Mouse (Mus musculus) adrenal gland, postnatal 25 days (tissue): ENCODE results near the gene Capzb. TPM values are rescaled to one million over a fixed set of nuclear protein-coding genes. Genes with fewer than 3 reads are reported as not detected.

ENCODE experiments used
- DNase-seq: peaks from one replicate; pipeline ENCODE4 v3.0.0; 2021; ENCODE audit warnings: mixed read lengths
- long read RNA-seq: library from polyadenylated mRNA; stranded (forward); transcript quantifications from one replicate; pipeline ENCODE4 v2.0.0, GENCODE M21; 2021
- total RNA-seq: library from RNA; stranded (reverse); gene quantifications from 2 replicates; pipeline ENCODE4 v1.2.3, GENCODE M21; 2021

The Capzb gene
- 304 and 325 TPM in 2 replicates for total RNA-seq
- long read RNA-seq, transcript Capzb-204 (9 exons, 1,674 nt) = major isoform, 198 of 230 reads
- long read RNA-seq, partial matches to known transcripts = 15 of 230 reads
- long read RNA-seq, other reads (novel, unspliced or antisense) = 13 of 230 reads

DNA sequence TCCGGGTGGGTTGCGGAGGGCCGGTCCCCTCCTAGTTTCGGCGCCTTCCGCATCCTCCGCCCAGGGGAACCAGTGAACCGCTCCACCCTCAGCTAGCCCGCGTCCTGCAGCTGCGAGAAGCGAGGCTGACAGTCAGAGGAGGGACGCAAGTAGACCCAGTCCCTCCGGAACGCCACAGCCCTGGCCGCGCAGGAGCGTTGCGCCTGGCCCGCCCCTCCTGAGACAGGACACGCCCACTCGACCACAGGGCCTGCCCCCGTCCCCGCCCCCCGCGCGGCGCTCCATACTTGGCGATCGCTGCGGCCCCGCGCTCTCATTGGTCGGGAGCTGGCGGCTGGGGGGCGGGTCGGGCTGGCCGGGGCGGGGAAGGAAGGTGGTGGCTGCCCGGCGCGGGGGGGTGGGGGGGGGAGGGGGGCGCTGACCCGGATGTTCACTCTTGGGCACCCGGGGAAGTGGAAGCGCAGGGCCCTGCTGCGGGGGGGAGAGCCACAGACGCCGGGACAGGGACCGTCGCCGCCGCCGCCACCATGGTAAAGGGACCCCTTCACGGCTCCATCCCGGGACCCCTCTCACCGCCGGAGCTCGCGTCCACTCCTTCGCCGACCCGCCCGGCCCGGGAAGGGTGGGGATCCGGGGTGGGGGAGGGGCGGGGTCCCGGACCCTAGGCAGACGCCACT lies at the start of gene Capzb:
TSS of gene Capzb (plus strand) at position 401 of the 677 bp plus-strand sequence.
- peak; percentile 99 for DNase-seq

DNA sequence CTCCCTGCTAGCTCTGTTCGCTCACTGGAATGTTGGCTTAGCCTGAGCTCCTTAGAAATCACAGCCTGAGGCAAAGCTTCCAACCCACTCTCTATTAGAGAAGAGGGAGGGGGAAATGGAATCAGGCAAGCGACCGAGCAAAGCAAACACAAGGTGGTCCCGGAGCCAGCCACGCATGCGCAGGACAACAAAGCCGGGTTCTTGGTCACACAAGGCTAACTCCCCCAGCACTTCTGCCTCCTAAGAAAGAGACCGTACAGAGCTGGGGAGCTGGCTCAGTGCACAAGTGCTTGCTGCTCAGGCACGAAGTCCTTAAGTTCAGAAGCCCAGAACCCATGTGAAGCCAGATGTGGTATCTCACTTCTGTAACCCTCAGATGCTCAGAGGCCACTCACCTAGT lies 49.7 kb upstream of the Capzb start:
- no peak for DNase-seq

DNA sequence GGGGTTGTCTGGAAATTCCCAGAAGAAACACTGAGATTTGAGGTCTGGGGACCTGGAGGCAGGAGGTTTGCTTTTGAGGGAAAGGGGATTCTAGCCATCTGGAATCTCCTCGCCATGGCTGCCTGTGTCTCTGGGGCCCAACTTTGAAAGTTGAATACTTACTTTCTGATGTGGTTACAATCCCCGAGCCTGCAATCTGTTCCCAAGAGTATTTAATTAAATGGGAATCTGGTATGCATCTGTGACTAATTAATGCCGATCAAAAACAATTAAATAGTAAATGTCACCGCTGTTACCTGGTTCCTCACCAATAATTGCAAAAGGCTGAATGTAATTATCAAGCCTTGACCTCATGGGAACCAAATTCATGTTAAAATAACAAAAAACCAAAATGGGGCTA lies 48.1 kb upstream of the Capzb start:
- DNase-seq = no peak

DNA sequence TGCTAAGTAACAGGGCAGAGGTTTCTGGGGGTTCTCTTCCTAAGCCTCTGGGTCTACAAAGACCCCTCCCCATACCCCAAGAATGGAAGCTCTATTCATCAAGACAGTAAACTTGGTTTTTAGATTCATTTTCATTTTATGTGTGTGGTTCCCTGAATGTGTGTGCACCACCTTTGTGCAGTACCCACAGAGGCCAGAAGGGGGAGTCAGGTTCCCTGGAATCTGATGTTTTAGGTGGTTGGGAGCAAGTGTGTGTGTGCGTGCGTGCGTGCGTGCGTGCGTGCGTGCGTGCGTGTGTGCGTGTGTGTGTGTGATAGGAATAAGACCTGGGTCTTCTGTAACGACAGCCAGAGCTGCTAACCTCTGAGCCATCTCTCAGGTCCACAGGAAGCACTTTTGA lies 47.5 kb upstream of the Capzb start:
- DNase-seq = no peak

DNA sequence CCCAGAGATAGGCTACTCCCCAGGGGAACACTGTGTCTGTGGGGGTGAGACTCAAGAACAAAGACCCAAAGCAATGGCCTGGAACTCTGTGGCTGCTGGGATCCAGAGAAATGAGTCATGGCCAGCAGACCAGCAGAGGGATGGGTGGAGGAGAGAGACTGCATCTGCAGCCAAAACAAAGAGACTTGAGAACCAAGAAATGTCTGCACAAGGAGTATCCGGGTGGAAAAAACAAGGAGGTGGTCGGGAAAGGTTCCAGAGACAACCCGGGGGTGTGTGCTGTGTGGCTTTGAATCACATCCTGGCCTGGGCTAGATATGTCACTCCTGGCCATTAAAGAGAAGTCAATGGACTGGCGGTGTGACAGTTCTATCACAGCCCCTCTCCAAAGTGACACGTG lies 45.9 kb upstream of the Capzb start:
- DNase-seq = no peak

DNA sequence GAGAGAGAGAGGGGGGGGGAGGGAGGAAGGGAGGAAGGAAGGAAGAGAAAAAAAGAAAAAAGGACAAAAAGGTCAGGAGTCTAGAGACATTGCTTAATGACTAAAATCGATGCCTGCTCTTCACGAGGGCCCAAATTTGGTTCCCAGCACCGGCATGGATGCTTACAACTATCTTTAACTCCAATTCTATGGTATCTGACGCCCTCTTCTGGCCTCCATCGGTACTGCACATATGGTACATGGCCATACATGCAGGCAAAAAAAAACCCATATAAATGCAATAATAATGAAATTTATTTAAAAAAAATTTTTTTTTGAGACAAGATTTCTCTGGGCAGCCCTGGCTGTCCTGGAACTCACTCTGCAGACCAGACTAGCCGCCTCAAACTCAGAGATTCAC lies 41.3 kb upstream of the Capzb start:
- DNase-seq = no peak

DNA sequence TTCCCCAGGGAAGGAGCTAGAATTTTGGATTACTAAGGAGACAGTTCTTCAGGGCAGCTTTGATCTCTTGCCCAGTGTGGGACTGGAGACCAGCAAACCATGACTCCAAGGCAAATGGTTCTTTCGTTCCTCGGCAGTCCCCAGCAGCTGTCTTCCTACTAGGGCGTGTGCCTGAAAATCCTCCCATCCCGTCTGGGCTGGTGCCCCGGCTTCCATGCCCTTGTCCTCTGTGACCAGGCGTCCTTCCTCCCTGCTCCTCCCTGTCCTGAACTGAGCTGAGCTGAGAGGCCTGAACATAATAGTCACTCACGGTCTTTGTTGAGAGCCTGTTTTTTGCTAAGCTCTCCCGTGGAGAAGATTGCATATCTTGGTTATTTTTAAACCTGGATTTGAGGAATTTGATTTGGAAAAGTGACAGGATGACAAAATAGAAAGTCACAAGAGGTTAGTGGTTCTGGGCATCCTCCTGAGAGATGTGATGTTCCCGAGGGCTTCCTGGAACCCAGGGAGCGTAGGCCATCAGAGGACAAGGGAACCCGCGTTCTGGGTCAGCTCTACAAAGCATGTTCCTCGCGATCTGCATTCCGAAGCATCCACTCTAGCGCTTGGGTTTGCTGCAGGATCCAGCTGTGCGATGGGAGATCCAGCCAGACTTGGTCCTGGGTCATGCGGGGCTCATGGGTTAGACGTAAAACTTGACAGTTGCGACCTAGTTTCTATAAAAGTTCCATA lies 38.0 kb upstream of the Capzb start:
- no peak for DNase-seq

DNA sequence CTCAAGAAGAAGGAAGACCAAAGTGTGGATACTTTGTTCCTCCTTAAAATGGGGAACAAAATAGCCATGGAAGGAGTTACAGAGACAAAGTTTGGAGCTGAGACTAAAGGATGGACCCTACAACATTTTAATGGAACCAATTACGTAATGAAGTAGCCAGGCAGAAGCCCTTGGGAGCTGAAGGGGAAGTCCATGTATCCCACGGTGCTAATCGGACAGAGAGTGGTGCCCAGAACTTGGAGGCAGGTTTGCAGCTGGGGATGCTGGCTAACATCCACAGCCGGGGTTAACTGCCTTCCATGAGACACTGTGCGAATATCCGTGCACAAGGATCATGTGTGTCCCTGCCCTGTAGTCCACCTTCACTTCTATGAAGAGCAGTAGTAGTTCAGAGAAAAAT lies 36.2 kb upstream of the Capzb start:
- DNase-seq = no peak

DNA sequence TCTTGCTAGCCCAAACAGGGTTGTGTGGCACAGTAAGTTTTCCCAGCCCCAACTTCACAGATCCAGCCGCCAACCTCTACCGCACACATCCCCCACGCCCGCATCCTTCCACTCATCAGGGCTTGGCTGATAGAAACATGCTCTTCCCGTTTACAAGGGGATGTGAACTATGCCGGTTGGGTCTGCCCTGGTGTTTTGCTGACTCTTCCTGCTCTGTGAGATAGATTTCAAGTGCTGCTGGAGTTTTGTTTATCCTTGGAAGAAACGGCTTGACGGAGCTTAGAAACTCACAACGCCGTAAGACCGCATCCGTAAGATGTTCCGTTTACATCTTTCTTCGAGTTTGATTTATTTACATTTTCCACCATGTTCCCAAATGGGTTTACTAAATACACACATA lies 34.3 kb upstream of the Capzb start:
- DNase-seq = no peak

DNA sequence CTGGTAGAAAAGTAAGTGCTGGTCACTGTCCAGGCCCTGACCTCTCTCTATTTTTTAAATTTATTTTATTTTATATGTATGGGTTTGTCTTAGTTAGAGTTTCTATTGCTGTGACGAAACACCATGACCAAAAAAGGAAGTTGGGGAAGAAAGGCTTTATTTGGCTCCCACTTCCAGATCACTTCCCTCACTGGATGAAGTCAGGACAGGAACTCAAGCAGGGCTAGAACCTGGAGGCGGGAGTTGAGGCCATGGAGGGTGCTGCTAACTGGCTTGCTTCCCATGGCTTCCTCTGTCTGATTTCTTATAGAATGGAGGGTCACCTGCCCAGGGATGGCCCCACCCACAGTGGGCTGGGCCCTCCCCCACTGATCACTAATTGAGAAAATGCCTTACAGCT lies 31.6 kb upstream of the Capzb start:
- DNase-seq = no peak

DNA sequence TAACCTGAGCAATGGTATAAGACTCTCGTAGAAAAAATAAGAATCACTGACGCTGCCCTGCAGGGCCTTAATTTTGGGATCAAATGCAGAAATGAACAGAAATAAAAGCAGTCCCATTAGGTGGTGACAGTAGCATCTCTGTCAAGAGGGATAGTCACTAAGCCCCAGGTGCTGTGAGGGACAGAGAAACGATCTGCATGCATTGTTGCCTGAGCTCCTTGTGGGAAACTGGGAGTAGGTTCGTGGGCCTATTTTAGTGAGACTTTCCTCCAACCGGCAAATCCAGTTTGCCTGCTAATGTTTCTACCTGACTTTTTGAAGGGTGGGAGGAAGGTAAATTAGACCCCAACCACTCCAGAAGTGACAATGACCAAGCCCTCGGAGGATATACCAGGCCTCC lies 28.6 kb upstream of the Capzb start:
- DNase-seq = no peak

DNA sequence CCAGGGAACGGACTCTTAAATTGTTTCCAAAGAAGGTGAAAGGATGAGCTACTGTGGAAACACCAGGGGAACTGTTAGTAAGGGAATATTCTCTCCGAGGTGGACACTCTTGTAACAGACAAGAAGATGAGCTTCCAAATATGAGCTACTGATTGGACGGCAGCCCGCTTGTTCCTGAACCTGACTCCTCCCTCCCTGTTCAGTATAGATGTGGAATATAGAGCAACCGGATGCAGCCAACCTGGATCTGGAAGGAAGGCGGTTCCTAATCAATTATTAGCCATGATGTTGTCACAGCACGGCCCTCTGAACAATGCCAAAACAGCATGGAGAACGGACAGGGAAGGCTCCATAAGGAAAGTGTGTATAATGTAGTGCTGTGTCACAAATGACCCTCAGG lies 27.4 kb upstream of the Capzb start:
- no peak for DNase-seq

DNA sequence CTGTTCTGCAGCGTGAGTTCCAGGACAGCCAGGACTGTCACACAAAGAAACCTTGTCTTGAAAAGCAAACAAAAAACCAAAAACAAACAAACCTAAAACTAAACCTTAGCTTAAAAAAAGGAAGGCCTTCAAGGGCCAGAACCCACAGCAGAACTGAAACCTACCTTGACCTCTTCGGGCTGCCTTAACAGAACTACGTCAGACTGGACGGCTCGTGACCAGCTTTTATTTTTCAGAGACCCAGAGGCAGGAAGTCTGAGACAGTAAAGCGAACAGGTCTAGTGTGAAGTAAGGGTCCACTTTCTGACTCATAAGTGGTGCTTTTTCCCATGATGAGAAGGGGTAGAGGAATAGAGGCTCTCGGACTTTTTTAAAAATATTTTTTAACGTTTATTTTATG lies 26.5 kb upstream of the Capzb start:
- DNase-seq = no peak

DNA sequence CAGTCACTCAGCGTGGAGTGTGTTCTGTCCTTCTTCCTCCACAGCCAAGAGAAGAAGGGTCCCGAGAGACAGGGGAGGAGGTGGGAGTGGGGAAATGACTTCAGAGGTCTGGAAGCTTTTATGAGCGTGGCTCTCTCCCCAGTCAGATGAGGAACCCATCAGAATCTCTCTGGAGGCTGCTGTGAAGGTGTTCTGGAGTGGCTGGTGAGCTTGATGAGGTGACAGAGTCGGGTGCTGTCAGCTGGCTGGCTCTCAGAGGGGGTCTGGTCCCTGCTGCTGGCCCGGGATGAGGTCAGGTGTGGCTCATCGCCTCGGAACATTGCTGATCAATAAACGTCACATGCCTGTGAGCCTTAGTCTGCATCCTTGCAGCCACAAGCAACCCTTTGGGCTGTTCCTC lies 25.6 kb upstream of the Capzb start:
- no peak for DNase-seq

DNA sequence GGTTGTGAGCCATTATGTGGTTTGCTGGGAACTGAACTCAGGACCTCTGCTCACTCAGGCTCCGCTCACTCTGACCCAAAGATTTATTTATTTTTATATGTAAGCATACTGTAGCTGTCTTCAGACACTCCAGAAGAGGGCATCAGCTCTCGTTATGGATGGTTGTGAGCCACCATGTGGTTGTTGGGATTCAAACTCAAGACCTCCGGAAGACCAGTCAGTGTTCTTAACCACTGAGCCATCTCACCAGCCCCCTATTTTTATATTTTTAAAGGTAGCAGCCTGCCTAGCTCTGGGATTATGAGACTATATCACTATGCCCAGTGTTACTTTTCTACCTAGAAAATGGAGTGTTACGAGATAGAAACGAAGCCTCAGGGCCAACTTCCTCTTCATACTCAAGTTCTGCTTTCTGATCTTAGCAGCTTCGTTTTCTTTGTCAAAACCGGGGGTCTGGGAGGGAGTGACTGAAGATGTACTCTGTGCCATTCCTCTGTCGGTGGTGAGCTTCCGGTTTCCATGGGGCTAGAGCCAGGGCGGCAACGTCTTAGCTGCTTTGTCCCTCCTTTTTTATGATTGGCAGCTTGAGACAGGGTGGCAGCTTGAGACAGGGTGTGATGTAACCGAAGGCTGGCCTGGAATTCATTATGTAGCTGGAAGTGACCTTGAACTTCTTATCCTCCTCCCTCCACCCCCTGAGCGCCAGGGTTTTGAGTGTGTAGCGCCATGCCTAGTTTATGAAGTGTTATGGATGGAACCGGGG lies 23.5 kb upstream of the Capzb start:
- DNase-seq = peak; percentile 49

DNA sequence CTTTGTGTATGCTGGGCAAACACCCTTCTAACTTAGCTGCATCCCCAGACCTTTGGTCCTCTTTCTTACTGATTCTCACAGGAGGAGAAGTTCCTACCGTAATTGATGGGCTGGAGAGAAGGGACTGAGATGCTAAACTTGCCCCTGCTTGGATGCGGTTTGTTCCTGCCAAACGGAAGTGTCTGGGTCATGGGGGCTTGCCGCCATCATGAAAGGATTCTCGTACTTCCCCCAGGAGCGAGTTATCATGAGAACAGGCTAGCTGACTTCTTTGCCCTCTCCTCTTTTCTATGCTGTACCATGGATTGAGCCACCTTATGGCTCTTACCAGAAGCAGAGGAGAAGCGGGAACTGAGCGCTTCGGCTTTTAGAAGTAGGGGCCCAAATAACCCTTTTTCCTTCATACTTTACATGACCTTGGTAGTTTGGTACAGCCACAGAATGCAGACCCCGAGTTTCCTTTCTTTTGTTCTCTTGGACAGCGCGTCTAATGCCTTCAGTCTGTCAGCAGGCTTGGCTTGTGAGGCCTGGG lies 22.9 kb upstream of the Capzb start:
- no peak for DNase-seq

DNA sequence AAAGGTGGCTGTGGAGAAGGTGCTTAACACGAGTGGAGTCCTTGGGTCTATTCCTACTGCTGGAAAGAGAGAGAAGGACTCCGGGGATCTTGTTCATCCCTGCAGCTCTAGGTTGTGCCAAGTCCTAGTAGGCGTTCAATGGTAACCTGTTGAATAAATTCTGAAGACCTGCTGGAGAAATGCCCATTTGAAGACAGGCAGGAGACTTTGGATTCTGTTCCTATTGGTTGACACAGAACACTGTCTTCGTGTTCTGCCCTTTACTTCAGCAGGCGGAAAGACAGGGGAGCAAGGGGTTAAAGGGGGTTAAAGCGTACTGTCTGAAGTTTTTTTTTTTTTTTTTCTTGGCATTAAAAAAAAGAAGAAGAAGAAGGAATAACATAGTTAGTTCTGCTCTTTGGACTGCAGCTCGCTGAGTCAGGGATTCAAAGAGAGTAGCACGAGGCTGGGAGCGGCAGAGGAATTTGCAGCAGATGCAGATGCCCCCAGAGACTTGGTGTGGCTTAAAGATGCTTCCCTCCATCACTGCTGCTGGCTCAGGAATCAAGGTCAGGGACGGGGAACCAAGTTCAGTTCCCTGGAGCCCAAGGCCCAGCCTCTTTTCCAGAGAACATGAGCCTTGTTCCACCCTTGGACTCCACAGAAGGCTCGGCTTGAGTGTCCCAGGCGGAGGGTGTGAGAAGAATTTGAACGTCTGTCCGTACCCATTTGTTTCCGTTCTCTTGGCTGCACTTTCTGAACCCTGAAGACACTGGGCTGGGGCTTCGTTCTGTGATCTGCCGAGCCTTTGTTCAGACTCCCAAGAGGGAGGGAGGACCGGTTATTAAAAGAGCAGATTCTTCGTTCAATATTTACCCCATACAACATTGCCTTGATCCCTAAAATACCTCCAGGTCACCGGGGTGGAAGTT lies 17.4 kb upstream of the Capzb start:
- no peak for DNase-seq

DNA sequence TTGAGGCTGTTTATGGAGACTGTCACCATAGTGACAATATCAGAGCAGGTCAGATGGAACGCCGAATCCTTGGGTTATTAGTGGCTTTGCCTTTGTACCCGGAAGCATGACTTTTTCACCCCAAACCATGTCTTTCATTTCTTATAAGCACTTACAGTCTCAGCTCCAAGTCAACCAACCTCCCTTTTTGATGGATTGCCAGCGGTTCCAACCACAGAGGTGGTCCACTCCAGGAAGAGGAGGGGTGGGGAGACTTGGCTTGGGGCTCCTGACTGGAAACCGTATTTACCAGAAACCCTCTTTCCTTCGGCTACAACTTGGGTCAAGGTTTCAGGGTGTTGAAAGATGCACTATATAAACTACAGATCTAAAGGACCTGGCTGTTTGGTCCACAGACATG lies 16.7 kb upstream of the Capzb start:
- DNase-seq = no peak

DNA sequence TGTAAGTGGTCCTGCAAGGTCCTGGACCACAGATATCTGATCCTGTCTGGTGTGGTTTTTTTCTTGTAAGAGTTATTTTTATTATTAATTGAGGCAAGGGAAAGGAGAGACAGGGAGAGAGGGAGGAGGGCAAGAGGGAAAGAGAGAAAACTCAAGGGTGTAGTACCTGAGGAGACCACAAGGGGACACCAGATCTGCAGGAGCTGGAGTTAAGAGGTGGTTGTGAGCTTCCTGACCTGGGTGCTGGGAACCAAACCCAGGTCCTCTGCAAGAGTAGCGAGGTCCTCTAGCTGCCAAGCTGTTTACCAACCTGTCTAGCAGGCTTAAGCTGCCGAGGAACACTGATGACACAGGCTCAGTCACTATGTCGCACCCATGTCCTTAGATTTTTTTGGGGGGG lies 14.8 kb upstream of the Capzb start:
- no peak for DNase-seq

DNA sequence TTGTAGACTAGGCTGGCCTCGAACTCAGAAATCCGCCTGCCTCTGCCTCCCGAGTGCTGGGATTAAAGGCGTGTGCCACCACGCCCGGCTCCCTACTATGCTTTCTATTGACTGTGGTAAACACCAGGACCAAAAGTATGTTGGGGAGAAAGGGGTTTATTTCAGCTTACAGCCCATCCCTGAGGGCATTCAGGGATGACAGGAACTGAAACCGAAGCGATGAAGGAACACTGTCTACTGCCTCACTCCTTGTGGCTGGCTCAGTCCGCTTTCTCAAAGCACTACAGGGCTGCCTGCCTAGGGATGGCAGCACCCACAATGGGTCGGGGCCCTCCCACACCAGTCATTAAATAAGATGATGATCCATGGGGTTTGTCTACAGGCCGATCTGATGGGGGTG lies 14.3 kb upstream of the Capzb start:
- DNase-seq = no peak

DNA sequence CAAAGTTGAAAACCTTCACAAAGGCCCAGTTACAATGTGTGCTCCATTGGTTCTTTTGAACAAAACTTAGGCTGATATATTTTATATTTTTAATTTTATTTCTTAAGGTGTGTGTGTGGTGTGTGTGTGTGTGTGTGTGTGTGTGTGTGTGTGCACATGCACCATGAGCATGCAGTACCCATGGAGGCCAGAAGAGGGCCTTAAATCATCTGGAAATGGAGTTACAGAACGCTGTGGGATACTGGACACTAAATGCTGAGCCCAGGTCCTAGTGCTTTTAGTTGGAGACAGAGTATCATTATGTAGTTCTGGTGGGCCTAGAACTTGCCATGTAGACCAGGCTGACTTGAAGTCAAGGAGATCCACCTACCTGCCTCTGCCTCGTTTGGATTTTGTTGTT lies 13.5 kb upstream of the Capzb start:
- DNase-seq = no peak
